Mouse (Mus musculus) adrenal gland (tissue): ENCODE measurements around the gene Mlst8.
"Not testable (repeated sequence)": the region's sequence is repeated elsewhere in the genome, so short reads cannot be mapped to it uniquely, and the experiment has no call there.

ENCODE experiments used
- intact Hi-C: fragments of 180-260 bp; cut with DNase I; formaldehyde crosslinking; loops from one replicate; pipeline ENCODE4 v1.15.1; 2025

The Mlst8 gene

GRCm38 (mm10) chr17:24469910-24470602, 8.8 kb downstream of the Mlst8 start, which contains the start of the genes E4f1 and Pgp:
Gene E4f1 (minus strand): TSS chr17:24470313.
Gene Pgp (plus strand): TSS chr17:24470392.
- intact Hi-C loops: no loop called here

DNA sequence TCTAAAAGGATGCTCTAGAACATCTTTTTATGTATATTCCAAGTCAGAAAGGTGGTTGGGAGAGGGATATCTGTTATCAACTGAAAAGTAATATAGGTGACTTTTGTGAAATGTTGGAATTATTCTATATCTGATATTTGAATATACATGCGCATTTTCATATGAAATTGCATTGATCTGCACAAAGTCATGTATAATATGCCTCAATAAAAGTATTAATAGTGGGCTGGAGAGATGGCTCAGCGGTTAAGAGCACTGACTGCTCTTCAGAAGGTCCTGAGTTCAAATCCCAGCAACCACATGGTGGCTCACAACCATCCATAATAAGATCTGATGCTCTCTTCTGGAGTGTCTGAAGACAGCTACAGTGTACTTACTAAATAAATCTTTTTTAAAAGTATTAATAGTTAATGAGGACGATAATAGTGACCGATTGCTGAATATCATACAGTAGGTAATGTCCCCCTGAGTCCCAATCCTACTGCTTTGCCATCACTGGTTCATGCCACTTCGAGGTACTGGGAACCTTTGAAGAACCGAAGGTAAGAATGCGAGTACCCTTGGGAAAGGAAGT, 9.5 kb downstream of the Mlst8 start:
- intact Hi-C loops: no loop called here

DNA sequence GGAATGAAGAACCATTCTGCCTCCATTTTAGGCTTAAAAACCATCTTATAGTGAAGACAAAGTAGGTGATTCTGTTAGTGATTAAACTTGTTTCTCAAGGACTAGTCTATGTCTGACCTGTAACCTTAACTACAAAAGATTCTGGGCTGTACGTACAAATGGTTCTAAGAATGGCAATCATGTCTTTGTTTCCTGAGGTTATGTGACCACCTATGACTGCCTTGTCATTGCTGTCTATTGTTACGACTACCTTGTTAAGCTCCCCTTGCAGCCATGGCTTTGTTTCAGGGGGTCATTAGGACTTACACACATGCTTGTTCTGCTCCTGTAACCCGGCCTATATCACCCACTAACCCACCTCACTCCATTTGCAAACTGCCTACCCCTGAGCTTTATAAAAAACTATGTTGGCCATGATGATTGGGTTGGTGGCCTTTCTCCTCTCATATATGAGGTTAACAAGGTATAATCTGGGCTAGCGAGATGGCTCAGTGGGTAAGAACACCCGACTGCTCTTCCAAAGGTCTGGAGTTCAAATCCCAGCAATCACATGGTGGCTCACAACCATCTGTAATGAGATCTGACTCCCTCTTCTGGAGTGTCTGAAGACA, 10.1 kb downstream of the Mlst8 start:
- intact Hi-C loops: no loop called here

- intact Hi-C loops: no loop called here
Measured at GRCm38 (mm10) chr17:24463374-24464133, 15.3 kb downstream of the Mlst8 start.

DNA sequence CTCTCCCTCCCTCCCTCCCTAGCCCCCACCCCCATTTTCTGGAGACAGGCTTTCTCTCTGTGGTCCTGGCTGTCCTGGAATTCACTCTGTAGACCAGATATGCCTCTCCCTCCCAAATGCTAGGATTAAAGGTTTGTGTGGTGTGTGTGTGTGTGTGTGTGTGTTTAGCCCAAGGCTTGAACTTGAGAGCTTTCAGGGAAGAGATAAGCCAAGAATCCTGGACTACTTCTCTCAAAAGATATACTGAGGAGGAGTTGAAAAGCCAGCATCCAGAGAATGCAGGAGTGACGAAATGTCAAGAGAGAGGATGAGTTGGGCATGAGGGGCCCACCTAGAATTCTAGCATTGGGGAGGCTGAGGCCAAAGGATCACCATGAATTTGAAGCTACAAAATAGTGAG, 15.9 kb downstream of the Mlst8 start:
- intact Hi-C loops: no loop called here

DNA sequence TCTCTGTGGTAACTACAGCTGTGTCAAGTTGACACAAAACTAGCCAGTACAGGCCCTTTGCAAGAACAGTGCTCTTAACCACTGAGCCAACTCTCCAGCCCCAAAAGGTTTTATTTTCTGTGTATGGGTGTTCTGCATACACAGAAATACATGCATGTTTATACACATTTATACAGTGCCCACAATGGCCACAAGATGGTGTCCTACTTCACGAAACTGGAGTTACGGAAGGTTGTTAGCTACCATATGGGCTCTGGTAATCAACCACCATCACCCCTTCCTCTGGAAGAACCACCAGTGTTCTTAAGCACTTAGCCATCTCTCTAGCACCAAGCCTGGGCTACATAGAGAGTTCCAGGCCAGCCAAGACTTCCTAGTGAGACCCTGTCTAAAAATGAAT, 17.3 kb downstream of the Mlst8 start:
- intact Hi-C loops: no loop called here

GRCm38 (mm10) chr17:24455523-24456206, 23.2 kb downstream of the Mlst8 start:
- intact Hi-C loops: not testable (repeated sequence)

DNA sequence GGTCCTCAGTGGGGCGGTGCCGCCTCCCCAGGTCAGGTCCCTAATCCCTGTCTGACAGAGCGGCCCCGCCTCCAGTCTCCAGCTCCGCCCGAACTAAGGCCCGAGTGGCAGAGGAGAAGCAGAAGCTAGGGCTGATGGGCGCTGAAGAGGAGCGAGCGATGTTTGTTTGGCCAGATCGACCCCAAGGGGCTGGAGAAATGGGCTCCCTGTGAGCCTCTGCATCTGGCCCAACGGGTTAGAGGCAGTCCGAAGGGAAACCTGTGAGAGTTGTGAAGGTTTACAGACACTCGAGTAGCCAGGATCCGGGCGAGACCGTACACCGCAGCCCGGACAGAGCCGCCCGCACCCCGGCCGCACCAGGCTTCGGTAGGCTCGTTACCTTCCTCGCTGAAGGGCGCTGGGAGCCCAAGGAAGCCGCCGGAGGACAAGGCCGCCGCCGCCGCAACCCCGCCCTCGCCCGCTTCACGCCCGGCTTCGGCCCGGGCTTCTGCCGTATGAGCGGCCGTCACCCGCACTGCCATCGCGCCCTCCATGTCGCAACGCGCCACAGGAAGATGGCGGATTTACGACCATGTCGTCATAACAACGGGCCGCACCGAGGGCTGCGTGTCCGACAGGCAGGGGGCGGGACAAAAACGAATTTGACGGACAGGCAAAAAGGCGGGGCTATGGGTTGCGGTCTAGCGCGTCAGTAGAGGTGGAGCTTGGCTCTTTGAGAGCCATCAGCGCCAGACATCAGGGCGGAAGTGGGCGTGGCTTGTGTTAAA, 23.9 kb downstream of the Mlst8 start:
- intact Hi-C loops: no loop called here

- intact Hi-C loops: no loop called here
Measured at GRCm38 (mm10) chr17:24454218-24454755, 24.6 kb downstream of the Mlst8 start.

DNA sequence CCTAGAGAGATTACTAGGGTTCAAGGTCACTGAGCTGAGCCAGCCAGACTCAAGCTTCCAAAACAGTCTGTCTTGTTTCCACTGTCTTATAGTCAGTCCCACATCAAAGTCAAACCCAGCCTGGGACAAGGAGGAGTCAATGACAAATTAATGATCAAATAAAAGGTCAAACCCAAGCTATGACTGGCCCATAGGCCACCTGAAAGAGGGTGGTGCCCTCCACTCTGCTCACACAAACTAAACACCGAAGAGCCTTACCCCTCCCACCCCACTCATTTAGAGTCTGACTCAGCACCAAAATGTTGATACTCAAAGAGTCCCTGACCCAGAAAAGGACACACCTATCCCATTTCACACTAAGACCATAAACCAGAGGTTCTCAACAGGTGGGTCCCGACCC, 25.5 kb downstream of the Mlst8 start:
- intact Hi-C loops: no loop called here

- intact Hi-C loops: no loop called here
Measured at GRCm38 (mm10) chr17:24451220-24451619, 27.7 kb downstream of the Mlst8 start.

GRCm38 (mm10) chr17:24449507-24449906, 29.4 kb downstream of the Mlst8 start:
- intact Hi-C loops: no loop called here

DNA sequence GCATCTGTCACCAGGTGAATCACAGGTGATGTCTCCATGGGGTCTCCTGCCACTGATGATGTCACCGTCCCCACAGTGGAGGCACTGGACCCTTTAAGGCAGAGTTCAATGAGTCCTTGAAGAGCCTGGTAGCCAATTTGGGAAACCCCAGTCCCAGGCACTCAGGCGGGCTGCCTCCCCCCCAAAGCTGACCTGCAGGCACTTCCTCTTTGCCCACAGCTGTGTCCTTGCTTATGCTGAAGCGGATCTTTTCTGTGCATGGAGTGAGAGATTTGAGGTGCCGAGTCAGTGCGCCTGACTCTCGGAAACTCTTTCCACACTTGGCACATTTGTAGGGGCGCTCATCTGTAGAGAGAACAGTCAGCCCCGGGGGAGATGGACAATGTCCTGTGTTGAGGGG, 32.3 kb downstream of the Mlst8 start:
- intact Hi-C loops: no loop called here

DNA sequence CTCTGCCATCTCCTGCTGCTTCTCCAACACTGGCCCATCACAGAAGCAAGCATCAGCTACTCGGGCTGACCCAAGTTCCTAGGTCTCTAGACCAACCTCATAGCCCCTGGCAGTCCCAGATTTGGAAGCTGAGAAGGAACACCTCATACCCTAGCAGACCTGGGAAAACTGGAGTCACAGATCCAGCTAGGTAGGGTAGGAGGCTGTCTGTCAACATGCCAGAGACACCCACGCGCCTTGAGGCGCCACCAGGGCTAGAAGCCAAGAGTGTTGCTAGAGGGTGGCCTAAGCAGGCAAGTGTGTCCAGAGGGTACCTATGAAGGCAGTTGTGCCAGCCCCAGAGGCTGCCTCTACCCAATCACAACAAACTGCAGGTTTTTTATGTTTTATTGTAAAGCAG, 35.5 kb downstream of the Mlst8 start:
- intact Hi-C loops: no loop called here

- intact Hi-C loops: no loop called here
Measured at GRCm38 (mm10) chr17:24442632-24443155, 36.2 kb downstream of the Mlst8 start, which contains the start of gene Dnase1l2. Gene Dnase1l2 (minus strand): TSS chr17:24443105.

DNA sequence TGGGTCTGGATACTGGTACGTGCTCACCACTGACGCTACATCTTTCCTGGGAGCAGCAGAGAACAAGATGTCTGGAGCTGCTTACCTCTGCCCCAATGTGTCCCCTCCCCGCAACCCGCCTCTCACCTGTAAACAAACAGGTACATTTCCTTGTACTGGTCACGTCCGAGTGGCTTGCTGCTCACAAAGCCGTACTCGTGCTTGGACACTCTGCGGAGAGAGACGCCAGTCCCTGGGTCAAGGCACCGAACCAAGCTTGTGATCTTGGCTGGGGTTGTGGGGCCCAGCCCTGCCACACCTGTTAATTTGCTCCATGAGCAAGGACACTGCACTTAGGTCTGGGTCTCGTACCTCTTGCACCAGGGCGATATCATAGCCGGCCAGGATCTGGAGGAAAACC, 36.8 kb downstream of the Mlst8 start:
- intact Hi-C loops: no loop called here

- intact Hi-C loops: no loop called here
Measured at GRCm38 (mm10) chr17:24441148-24441547, 37.7 kb downstream of the Mlst8 start.

DNA sequence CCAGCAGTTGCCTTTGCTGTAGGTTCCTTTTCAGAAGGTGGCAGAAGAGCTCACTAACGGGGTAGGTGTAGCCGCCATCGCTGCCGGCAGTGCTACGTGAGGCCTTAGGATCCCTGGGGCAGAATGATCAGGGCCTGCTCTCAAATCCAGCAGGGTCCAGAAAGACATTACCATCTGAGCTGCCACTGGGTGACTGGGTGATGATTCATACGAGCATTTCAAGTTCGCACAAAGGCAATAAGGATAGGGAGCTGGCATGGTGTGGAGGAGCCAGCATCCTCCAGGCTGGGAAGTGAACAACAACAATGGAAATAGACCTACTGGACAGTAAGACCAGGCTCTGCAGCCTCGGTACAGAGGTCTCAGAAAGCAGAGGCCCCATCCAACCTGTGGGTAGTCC, 38.5 kb downstream of the Mlst8 start:
- intact Hi-C loops: no loop called here

GRCm38 (mm10) chr17:24437016-24437415, 41.9 kb downstream of the Mlst8 start:
- intact Hi-C loops: no loop called here
